In the genomic region with DNA sequence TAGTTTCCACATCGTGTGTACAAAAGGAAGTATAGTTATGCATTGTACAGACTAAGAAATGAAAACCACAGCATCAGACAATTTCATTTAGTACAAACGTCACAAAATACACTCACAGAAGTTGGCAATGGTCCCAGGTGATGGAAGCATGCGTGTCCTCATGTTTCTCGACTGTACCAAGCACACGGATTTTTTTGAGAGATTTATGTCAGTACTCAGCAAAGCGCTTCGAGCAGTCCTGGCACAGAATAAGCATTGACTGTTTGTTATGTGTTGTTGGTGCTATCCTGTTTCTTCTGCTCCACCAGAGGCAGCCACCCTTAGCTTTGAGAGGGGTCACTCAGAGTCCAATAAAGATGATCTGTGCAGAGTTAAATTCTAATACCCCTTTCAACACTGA, we compare ENCODE assay signal across 16 mouse cellular contexts.
DNase-seq lines count a peak whose midpoint lies in the region; ATAC-seq and TF ChIP-seq lines count a peak whose summit lies in the region.
"Had no signal": no experiment of that assay in that cellular context is flagged by ENCODE, and none has a peak within 500 bp of the region (broad histone marks: within the 10 kb centered on the region; RNA-seq: fewer than 3 reads in every experiment).

No protein-coding gene starts in this region.

- no peaks in the 10 kb centered on the region for H3K9me3 ChIP-seq in kidney, embryonic 14.5 days (ENCODE audit: control insufficient read depth, low read length)
- no peaks in the 10 kb centered on the region for H3K9me3 ChIP-seq in limb, embryonic 14.5 days (ENCODE audit: control insufficient read depth, low read length)
- no peaks in the 10 kb centered on the region for H3K9me3 ChIP-seq in limb, embryonic 10.5 days (replicated peaks)
- H3K9me3 ChIP-seq in embryonic facial prominence, embryonic 14.5 days (ENCODE audit: control insufficient read depth, low read length) = no peaks in the 10 kb centered on the region
- H3K9me3 ChIP-seq: embryonic facial prominence, embryonic 12.5 days; heart, embryonic 13.5 days; midbrain, embryonic 10.5 days had no signal

- H3K4me3 ChIP-seq in kidney, embryonic 14.5 days (ENCODE audit: low read length) = no peak overlapping the region
- H3K4me3 ChIP-seq in limb, embryonic 14.5 days (replicated peaks; ENCODE audit: low read length) = no peak overlapping the region
- no peak overlapping the region for H3K4me3 ChIP-seq in limb, embryonic 10.5 days
- H3K4me3 ChIP-seq in embryonic facial prominence, embryonic 14.5 days (ENCODE audit: low read depth, low read length) = no peak overlapping the region
- H3K4me3 ChIP-seq: embryonic facial prominence, embryonic 12.5 days; heart, embryonic 13.5 days; midbrain, embryonic 10.5 days had no signal

- H3K36me3 ChIP-seq in kidney, embryonic 14.5 days (ENCODE audit: control insufficient read depth, insufficient read depth, low read length) = no peaks in the 10 kb centered on the region
- no peaks in the 10 kb centered on the region for H3K36me3 ChIP-seq in limb, embryonic 14.5 days (ENCODE audit: control insufficient read depth, insufficient read depth, low read length)
- H3K36me3 ChIP-seq in limb, embryonic 10.5 days = no peaks in the 10 kb centered on the region
- no peaks in the 10 kb centered on the region for H3K36me3 ChIP-seq in embryonic facial prominence, embryonic 14.5 days (ENCODE audit: control insufficient read depth, insufficient read depth, low read length)
- H3K36me3 ChIP-seq: embryonic facial prominence, embryonic 12.5 days; heart, embryonic 13.5 days; midbrain, embryonic 10.5 days had no signal

- H3K4me1 ChIP-seq in kidney, embryonic 14.5 days (ENCODE audit: control insufficient read depth, insufficient read depth, low read length) = no peaks in the 10 kb centered on the region
- H3K4me1 ChIP-seq in limb, embryonic 14.5 days (ENCODE audit: control insufficient read depth, insufficient read depth, low read length) = peaks cover 3% of the 10 kb centered on the region; the same call in 1 of the 2 replicates
- H3K4me1 ChIP-seq in limb, embryonic 10.5 days = no peaks in the 10 kb centered on the region
- peaks cover 3% of the 10 kb centered on the region; the same call in 1 of the 2 replicates for H3K4me1 ChIP-seq in embryonic facial prominence, embryonic 14.5 days (ENCODE audit: control insufficient read depth, insufficient read depth, low read length)
- H3K4me1 ChIP-seq: embryonic facial prominence, embryonic 12.5 days; midbrain, embryonic 10.5 days had no signal

- no peak overlapping the region for H3K4me2 ChIP-seq in kidney, embryonic 14.5 days (replicated peaks; ENCODE audit: low read depth, low read length)
- H3K4me2 ChIP-seq in limb, embryonic 14.5 days (replicated peaks; ENCODE audit: low read depth, low read length, severe bottlenecking) = no peak overlapping the region
- no peak overlapping the region for H3K4me2 ChIP-seq in embryonic facial prominence, embryonic 14.5 days (ENCODE audit: low read depth, low read length)
- H3K4me2 ChIP-seq: embryonic facial prominence, embryonic 12.5 days; heart, embryonic 13.5 days; hindbrain, embryonic 14.5 days had no signal

- no peak overlapping the region for H3K9ac ChIP-seq in kidney, embryonic 14.5 days (ENCODE audit: low read depth, low read length)
- no peak overlapping the region for H3K9ac ChIP-seq in limb, embryonic 14.5 days (ENCODE audit: low read depth, low read length, severe bottlenecking)
- H3K9ac ChIP-seq in embryonic facial prominence, embryonic 14.5 days (ENCODE audit: low read depth, low read length) = no peak overlapping the region
- H3K9ac ChIP-seq: embryonic facial prominence, embryonic 12.5 days; heart, embryonic 13.5 days; hindbrain, embryonic 14.5 days had no signal

- no peaks in the 10 kb centered on the region for H3K27me3 ChIP-seq in kidney, embryonic 14.5 days (ENCODE audit: control insufficient read depth, insufficient read depth, low read length)
- no peaks in the 10 kb centered on the region for H3K27me3 ChIP-seq in limb, embryonic 14.5 days (ENCODE audit: control insufficient read depth, insufficient read depth, low read length)
- no peaks in the 10 kb centered on the region for H3K27me3 ChIP-seq in limb, embryonic 10.5 days (ENCODE audit: low read depth, poor library complexity, severe bottlenecking)
- H3K27me3 ChIP-seq in embryonic facial prominence, embryonic 14.5 days (replicated peaks; ENCODE audit: control insufficient read depth, insufficient read depth, low read length) = no peaks in the 10 kb centered on the region
- H3K27me3 ChIP-seq: embryonic facial prominence, embryonic 12.5 days; heart, embryonic 13.5 days had no signal

- peak; percentile 86 for ATAC-seq in kidney, embryonic 14.5 days (ENCODE audit: low FRiP score, low TSS enrichment)
- ATAC-seq in limb, embryonic 14.5 days (ENCODE audit: low FRiP score, low read depth) = no peak
- peak; percentile 85 for ATAC-seq in embryonic facial prominence, embryonic 14.5 days (ENCODE audit: low read depth)

- TF ChIP-seq POLR2A in limb, embryonic 14.5 days (IDR thresholded peaks at IDR 0.05; ENCODE audit: borderline replicate concordance, extremely low read depth, insufficient read depth, insufficient read length) = no peak

- peak overlapping the region; percentile 37; the same call in 1 of the 2 replicates for H3K27ac ChIP-seq in kidney, embryonic 14.5 days (ENCODE audit: low read depth, low read length)
- H3K27ac ChIP-seq in limb, embryonic 14.5 days (replicated peaks; ENCODE audit: low read depth, low read length) = no peak overlapping the region
- no peak overlapping the region for H3K27ac ChIP-seq in limb, embryonic 10.5 days
- H3K27ac ChIP-seq in embryonic facial prominence, embryonic 14.5 days (replicated peaks; ENCODE audit: low read depth, low read length) = no peak overlapping the region
- H3K27ac ChIP-seq: embryonic facial prominence, embryonic 12.5 days; heart, embryonic 13.5 days; hindbrain, embryonic 14.5 days; macrophage; midbrain, embryonic 10.5 days had no signal

- no peak for DNase-seq in kidney, postnatal 25 days
- peak; percentile 31 for DNase-seq in limb, embryonic 14.5 days (ENCODE audit: low spot score)
- no peak for DNase-seq in limb, embryonic 10.5 days (ENCODE audit: low spot score)
- DNase-seq in adipocyte (ENCODE audit: low spot score) = peak; percentile 21
- peak; percentile 82 for DNase-seq in embryonic facial prominence, embryonic 14.5 days (ENCODE audit: low spot score)
- DNase-seq in gastrocnemius, adult 8-10 months (ENCODE audit: low spot score in 2 of 2) = no peak
- DNase-seq: cerebellum, adult 9-10 months; heart, adult 18-20 months; liver; thymus, adult 2 months had no signal

- 41% methylated on average over 7 of the region's 7 CpGs for WGBS in kidney, embryonic 14.5 days
- 67% methylated on average over 7 of the region's 7 CpGs for WGBS in limb, embryonic 14.5 days
- 95% methylated on average over 7 of the region's 7 CpGs for WGBS in limb, embryonic 10.5 days
- WGBS in embryonic facial prominence, embryonic 14.5 days = 38% methylated on average over 7 of the region's 7 CpGs

Comparison
In these comparisons a context has a peak if more than half of its experiments do, and no peak if none do; other contexts are left out.
1. DNase-seq: peak in limb, embryonic 14.5 days (single experiment), adipocyte (single experiment) and embryonic facial prominence, embryonic 14.5 days (single experiment); none in kidney, postnatal 25 days (0 of 2), limb, embryonic 10.5 days (single experiment) and gastrocnemius, adult 8-10 months (0 of 2).